Mouse (Mus musculus) myocyte (in vitro differentiated cells): ENCODE data around the gene Fam8a1. TPM values are rescaled to one million over a fixed set of nuclear protein-coding genes. Genes with fewer than 3 reads are reported as not detected.

Source experiments
- H3K27me3 ChIP-seq: one replicate; pipeline ENCODE4 v1.6.1; 2011; ENCODE audit not compliant: control insufficient read depth, insufficient read depth, insufficient read length
- H3K36me3 ChIP-seq: one replicate; pipeline ENCODE4 v1.6.1; 2011; ENCODE audit not compliant: control insufficient read depth, insufficient read depth
- H3K4me2 ChIP-seq: one replicate; pipeline ENCODE4 v1.6.1; 2011; ENCODE audit warnings: low read depth, control low read depth
- H3K4me3 ChIP-seq: one replicate; pipeline ENCODE4 v1.5.1; 2011; ENCODE audit warnings: mild to moderate bottlenecking, control low read depth, moderate library complexity
- H3K79me2 ChIP-seq: one replicate; pipeline ENCODE4 v1.6.1; 2011; ENCODE audit not compliant: control insufficient read depth, insufficient read depth
- H3ac ChIP-seq: one replicate; pipeline ENCODE4 v1.6.1; 2011; ENCODE audit not compliant: control insufficient read depth, insufficient read length
- CEBPB ChIP-seq: IDR thresholded peaks from 2 replicates; pipeline ENCODE4 v1.6.1; 2011; ENCODE audit warnings: mild to moderate bottlenecking, moderate library complexity; ENCODE audit not compliant: poor library complexity, insufficient read depth, severe bottlenecking
- E2F4 ChIP-seq: IDR thresholded peaks from one replicate; pipeline ENCODE4 v1.6.1; 2011; ENCODE audit warnings: mild to moderate bottlenecking, control low read depth, moderate library complexity; ENCODE audit not compliant: insufficient read depth
- MAX ChIP-seq: IDR thresholded peaks from one replicate; pipeline ENCODE4 v1.6.1; 2011; ENCODE audit warnings: low read depth, mild to moderate bottlenecking, control low read depth
- MYOD1 ChIP-seq, 3 experiments: IDR thresholded peaks; one replicate each; pipeline ENCODE4 v1.6.1; 2011; ENCODE audit warnings: control low read depth in 2 of 3, low read depth in 2 of 3, mild to moderate bottlenecking in 2 of 3, moderate library complexity in 1 of 3; ENCODE audit not compliant: insufficient read length in 2 of 3, control insufficient read depth in 1 of 3
- MYOG ChIP-seq, 3 experiments: IDR thresholded peaks; one replicate each; pipeline ENCODE4 v1.6.1; 2011; ENCODE audit warnings: control low read depth in 2 of 3, low read depth in 2 of 3, mild to moderate bottlenecking in 2 of 3; ENCODE audit not compliant: insufficient read length in 2 of 3, control insufficient read depth in 1 of 3, insufficient read depth in 1 of 3
- POLR2A ChIP-seq: IDR thresholded peaks from one replicate; pipeline ENCODE4 v1.6.1; 2011; ENCODE audit warnings: low read depth, mild to moderate bottlenecking, control low read depth, moderate library complexity; ENCODE audit not compliant: insufficient read length
- POLR2AphosphoS2 ChIP-seq: IDR thresholded peaks from one replicate; pipeline ENCODE4 v1.6.1; 2011; ENCODE audit warnings: low read depth, control low read depth; ENCODE audit not compliant: insufficient read length
- REST ChIP-seq: IDR thresholded peaks from one replicate; pipeline ENCODE4 v1.6.1; 2011; ENCODE audit warnings: mild to moderate bottlenecking, control low read depth, moderate library complexity; ENCODE audit not compliant: insufficient read depth, insufficient read length
- SRF ChIP-seq: IDR thresholded peaks from one replicate; pipeline ENCODE4 v1.6.1; 2011; ENCODE audit warnings: low read depth; ENCODE audit not compliant: control insufficient read depth, insufficient read length
- TCF12 ChIP-seq: IDR thresholded peaks from one replicate; pipeline ENCODE4 v1.6.1; 2011; ENCODE audit warnings: mild to moderate bottlenecking, control low read depth; ENCODE audit not compliant: poor library complexity, insufficient read depth, severe bottlenecking
- TCF3 ChIP-seq: IDR thresholded peaks from one replicate; pipeline ENCODE4 v1.6.1; 2011; ENCODE audit warnings: low read depth, control low read depth; ENCODE audit not compliant: insufficient read length
- USF1 ChIP-seq: IDR thresholded peaks from one replicate; pipeline ENCODE4 v1.6.1; 2011; ENCODE audit warnings: low read depth, mild to moderate bottlenecking, control low read depth, moderate library complexity
- polyA plus RNA-seq: library from polyadenylated mRNA; unstranded; fragments of >200 nt; fragmentation: generic; extraction: Trizol; gene quantifications from one replicate; pipeline ENCODE4 v1.2.1, GENCODE M21; 2012; ENCODE audit warnings: missing spikeins

Gene Fam8a1
- polyA plus RNA-seq, 1 experiment, result 15.7 TPM

- Histone ChIP-seq H3K27me3 (no peaks in the 10 kb centered on the region), H3ac (no peak overlapping the region), H3K4me2 (no peak overlapping the region), H3K79me2 (peaks cover 46% of the 10 kb centered on the region), H3K4me3 (no peak overlapping the region), H3K36me3 (peaks cover 53% of the 10 kb centered on the region)
- TF ChIP-seq CEBPB, result no peak
- TF ChIP-seq MAX, result no peak
- TF ChIP-seq USF1, result no peak
- no peak for TF ChIP-seq MYOG (IDR thresholded peaks at IDR 0.05; ENCODE audit: control insufficient read depth in 1 of 3, insufficient read depth in 1 of 3, insufficient read length in 2 of 3, low read depth in 2 of 3)
- no peak for TF ChIP-seq TCF3
- TF ChIP-seq TCF12, result no peak
- TF ChIP-seq E2F4, result no peak
- TF ChIP-seq POLR2AphosphoS2, result no peak
- TF ChIP-seq POLR2A, result no peak
- TF ChIP-seq REST, result no peak
- no peak for TF ChIP-seq SRF
- no peak for TF ChIP-seq MYOD1 (IDR thresholded peaks at IDR 0.05; ENCODE audit: control insufficient read depth in 1 of 3, insufficient read length in 2 of 3, low read depth in 2 of 3)
These were observed 33.8 kb downstream of the Fam8a1 start for GRCm38 (mm10) chr13:46703138-46703537.

DNA sequence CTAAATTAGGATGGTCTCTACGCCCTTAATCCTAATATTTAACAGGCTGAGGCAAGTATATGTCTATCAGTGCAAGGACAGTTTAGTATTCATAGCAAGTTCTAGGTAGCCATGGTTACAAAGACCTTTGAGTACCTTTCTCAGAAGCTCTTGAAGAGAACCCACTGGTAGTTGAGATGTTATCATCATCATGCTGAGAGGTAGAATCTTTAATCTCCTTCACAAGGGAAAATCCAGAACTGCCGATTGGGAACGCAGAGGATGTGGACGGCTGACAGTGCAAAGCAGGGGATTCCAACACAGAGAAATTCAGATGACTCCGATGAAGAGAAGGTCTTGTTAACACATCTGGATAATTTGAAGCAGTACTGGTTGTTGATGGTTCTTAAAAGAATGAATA, 44.2 kb downstream of the Fam8a1 start:
- Histone ChIP-seq H3ac (no peak overlapping the region), H3K4me2 (no peak overlapping the region), H3K4me3 (no peak overlapping the region), H3K27me3 (no peaks in the 10 kb centered on the region), H3K79me2 (peaks cover 80% of the 10 kb centered on the region), H3K36me3 (peaks cover 49% of the 10 kb centered on the region)
- TF ChIP-seq TCF3 (no peak), MYOG (IDR thresholded peaks at IDR 0.05; ENCODE audit: control insufficient read depth in 1 of 3, insufficient read depth in 1 of 3, insufficient read length in 2 of 3, low read depth in 2 of 3) (no peak), MYOD1 (IDR thresholded peaks at IDR 0.05; ENCODE audit: control insufficient read depth in 1 of 3, insufficient read length in 2 of 3, low read depth in 2 of 3) (no peak), E2F4 (no peak), POLR2A (no peak), CEBPB (no peak), USF1 (no peak)

- peaks cover 31% of the 10 kb centered on the region for H3K36me3 ChIP-seq
- H3K4me3 ChIP-seq, result no peak overlapping the region
- H3ac ChIP-seq, result no peak overlapping the region
- TF ChIP-seq POLR2A (no peak), SRF (no peak), MAX (no peak), MYOD1 (IDR thresholded peaks at IDR 0.05; ENCODE audit: control insufficient read depth in 1 of 3, insufficient read length in 2 of 3, low read depth in 2 of 3) (no peak), POLR2AphosphoS2 (no peak), CEBPB (no peak), TCF12 (no peak), TCF3 (no peak), USF1 (no peak), E2F4 (no peak)
- H3K27me3 ChIP-seq, result no peaks in the 10 kb centered on the region
- peak overlapping the region; percentile 7 for H3K4me2 ChIP-seq
- peaks cover 95% of the 10 kb centered on the region for H3K79me2 ChIP-seq
These were observed 46.8 kb downstream of the Fam8a1 start for GRCm38 (mm10) chr13:46715976-46716639.

DNA sequence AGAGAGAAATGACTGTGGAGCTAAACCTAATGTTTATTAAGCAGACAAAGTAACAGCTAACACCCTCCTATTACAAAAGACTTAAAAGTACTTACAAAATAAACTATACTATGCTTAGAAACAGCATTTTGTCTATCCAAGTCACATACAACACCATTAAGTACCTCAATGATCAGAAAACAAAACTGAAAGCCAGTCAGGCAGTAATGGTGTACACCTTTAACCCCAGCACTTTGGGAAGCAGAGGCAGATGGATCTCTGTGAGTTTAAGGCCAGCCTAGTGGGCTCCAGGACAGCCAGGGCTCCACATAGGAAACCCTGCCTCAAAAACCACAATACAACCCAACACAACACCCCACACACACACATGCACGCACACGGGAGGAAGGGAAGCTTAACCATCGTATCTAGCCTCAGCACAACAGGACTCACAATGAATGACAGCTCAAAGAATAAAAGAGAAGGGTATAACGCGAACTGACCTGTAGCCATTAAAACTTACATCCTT, 49.6 kb downstream of the Fam8a1 start:
- TF ChIP-seq TCF12 (no peak), POLR2AphosphoS2 (no peak), E2F4 (no peak), MYOD1 (IDR thresholded peaks at IDR 0.05; ENCODE audit: control insufficient read depth in 1 of 3, insufficient read length in 2 of 3, low read depth in 2 of 3) (no peak), MYOG (IDR thresholded peaks at IDR 0.05; ENCODE audit: control insufficient read depth in 1 of 3, insufficient read depth in 1 of 3, insufficient read length in 2 of 3, low read depth in 2 of 3) (no peak), TCF3 (no peak), USF1 (no peak), POLR2A (no peak), MAX (no peak), CEBPB (no peak), REST (no peak), SRF (no peak)
- no peak overlapping the region for H3K4me2 ChIP-seq
- H3K27me3 ChIP-seq, result no peaks in the 10 kb centered on the region
- no peak overlapping the region for H3ac ChIP-seq
- no peak overlapping the region for H3K4me3 ChIP-seq
- peaks cover 100% of the 10 kb centered on the region for H3K79me2 ChIP-seq
- H3K36me3 ChIP-seq, result peaks cover 5% of the 10 kb centered on the region

GRCm38 (mm10) chr13:46721009-46721408, 51.7 kb downstream of the Fam8a1 start:
- no peak for TF ChIP-seq MAX
- TF ChIP-seq POLR2A, result no peak
- TF ChIP-seq POLR2AphosphoS2, result no peak
- no peak for TF ChIP-seq MYOD1 (IDR thresholded peaks at IDR 0.05; ENCODE audit: control insufficient read depth in 1 of 3, insufficient read length in 2 of 3, low read depth in 2 of 3)
- no peak for TF ChIP-seq CEBPB
- no peak for TF ChIP-seq MYOG (IDR thresholded peaks at IDR 0.05; ENCODE audit: control insufficient read depth in 1 of 3, insufficient read depth in 1 of 3, insufficient read length in 2 of 3, low read depth in 2 of 3)
- no peak for TF ChIP-seq TCF3
- no peak for TF ChIP-seq USF1
- TF ChIP-seq TCF12, result no peak
- TF ChIP-seq REST, result no peak
- TF ChIP-seq SRF, result no peak
- no peak for TF ChIP-seq E2F4
- H3K4me2 ChIP-seq, result no peak overlapping the region
- H3ac ChIP-seq, result no peak overlapping the region
- no peak overlapping the region for H3K4me3 ChIP-seq
- H3K27me3 ChIP-seq, result no peaks in the 10 kb centered on the region
- H3K36me3 ChIP-seq, result no peaks in the 10 kb centered on the region
- peaks cover 100% of the 10 kb centered on the region for H3K79me2 ChIP-seq
